Mouse (Mus musculus) C2C12 (cell line): ENCODE results near the gene Rbm20.

Experiments
- CEBPB ChIP-seq: IDR thresholded peaks from one replicate; pipeline ENCODE4 v1.6.1; 2011; ENCODE audit warnings: low read depth, mild to moderate bottlenecking, control low read depth, moderate library complexity
- CTCF ChIP-seq: IDR thresholded peaks from one replicate; pipeline ENCODE4 v1.5.1; 2011; ENCODE audit not compliant: control insufficient read depth, insufficient read depth, insufficient read length
- MAX ChIP-seq: IDR thresholded peaks from one replicate; pipeline ENCODE4 v1.6.1; 2011; ENCODE audit warnings: mild to moderate bottlenecking, control low read depth
- MYOD1 ChIP-seq: IDR thresholded peaks from one replicate; pipeline ENCODE4 v1.6.1; 2011; ENCODE audit warnings: low read depth; ENCODE audit not compliant: control insufficient read depth, insufficient read length
- MYOG ChIP-seq: IDR thresholded peaks from one replicate; pipeline ENCODE4 v1.6.1; 2011; ENCODE audit not compliant: control insufficient read depth, insufficient read length; ENCODE audit errors: extremely low read depth
- USF1 ChIP-seq: IDR thresholded peaks from one replicate; pipeline ENCODE4 v1.6.1; 2011; ENCODE audit warnings: low read depth, mild to moderate bottlenecking, control low read depth, moderate library complexity

- no peak for TF ChIP-seq MYOG
- TF ChIP-seq CTCF, result no peak
- no peak for TF ChIP-seq CEBPB
- TF ChIP-seq USF1, result no peak
- no peak for TF ChIP-seq MAX
- TF ChIP-seq MYOD1, result no peak
Measured at GRCm38 (mm10) chr19:53810024-53810423, 132.9 kb downstream of the Rbm20 start.
